Mouse (Mus musculus): Measurements from ENCODE around the gene Dclre1c. TPM values are rescaled to one million over a fixed set of nuclear protein-coding genes. Genes with fewer than 3 reads are reported as not detected.
A peak's percentile ranks its signal among the peaks of the same experiment; 100 is the strongest.

The Dclre1c gene
- polyA plus RNA-seq, 1 experiment from 2014 or later = 6.4 TPM

- Histone ChIP-seq H3K4me3 (replicated peaks) (no peak overlapping the region), H3K9ac (no peak overlapping the region), H3K27ac (no peak overlapping the region), H3K4me1 (no peaks in the 10 kb centered on the region), H3K27me3 (replicated peaks) (no peaks in the 10 kb centered on the region), H3K36me3 (no peaks in the 10 kb centered on the region; the same call in 1 of the 2 replicates), H3K9me3 (no peaks in the 10 kb centered on the region), H3K4me2 (no peak overlapping the region)
- ATAC-seq (ENCODE audit: insufficient read depth, low FRiP score, low read depth) = no peak
- WGBS = 73% methylated on average over 9 of the region's 9 CpGs
Observed at GRCm38 (mm10) chr2:3430956-3431355, 7.0 kb downstream of the Dclre1c start.

DNA sequence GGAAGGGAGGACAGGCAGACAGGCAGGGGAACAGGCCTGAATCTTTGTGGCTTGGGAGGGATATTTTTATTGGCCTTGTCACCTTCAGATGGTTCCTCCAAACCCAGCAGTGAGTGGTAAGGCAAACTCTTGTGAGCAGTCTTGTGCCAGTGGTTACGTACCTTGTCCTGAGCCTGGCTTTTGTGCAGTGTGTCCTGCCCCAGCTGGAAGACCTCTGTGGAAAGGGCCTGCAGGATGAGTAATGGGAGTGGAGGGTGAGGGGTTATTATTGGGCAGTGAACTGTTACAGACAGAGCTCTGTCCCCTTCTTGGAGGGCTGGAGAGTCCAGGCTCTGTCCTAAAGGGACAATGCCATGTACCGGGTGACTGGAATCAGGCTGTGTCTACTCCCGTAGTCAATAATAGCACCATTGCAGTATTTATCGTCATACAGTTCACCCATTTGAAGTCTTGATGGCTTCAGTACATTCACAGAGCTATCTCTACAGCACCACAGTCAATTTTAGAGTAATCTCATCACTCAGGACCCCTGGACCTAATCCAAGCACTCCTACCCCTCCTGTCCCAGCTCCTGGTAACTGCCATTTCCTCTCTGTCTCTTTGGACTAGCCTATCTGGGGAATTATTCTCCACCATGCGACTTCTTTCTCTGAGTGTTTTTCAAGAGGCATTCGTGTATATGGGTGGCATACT, 11.6 kb downstream of the Dclre1c start:
- no peaks in the 10 kb centered on the region for H3K4me1 ChIP-seq
- ATAC-seq (ENCODE audit: insufficient read depth, low FRiP score, low read depth) = no peak
- no peak overlapping the region for H3K9ac ChIP-seq
- H3K27me3 ChIP-seq (replicated peaks) = no peaks in the 10 kb centered on the region
- no peaks in the 10 kb centered on the region for H3K9me3 ChIP-seq
- no peak overlapping the region for H3K4me3 ChIP-seq (replicated peaks)
- 86% methylated on average over 6 of the region's 6 CpGs for WGBS
- no peaks in the 10 kb centered on the region for H3K36me3 ChIP-seq
- no peak overlapping the region for H3K4me2 ChIP-seq
- H3K27ac ChIP-seq = no peak overlapping the region

- ATAC-seq (ENCODE audit: insufficient read depth, low FRiP score, low read depth) = no peak
- H3K4me1 ChIP-seq = no peaks in the 10 kb centered on the region
Observed at GRCm38 (mm10) chr2:3437956-3438355, 14.0 kb downstream of the Dclre1c start.

DNA sequence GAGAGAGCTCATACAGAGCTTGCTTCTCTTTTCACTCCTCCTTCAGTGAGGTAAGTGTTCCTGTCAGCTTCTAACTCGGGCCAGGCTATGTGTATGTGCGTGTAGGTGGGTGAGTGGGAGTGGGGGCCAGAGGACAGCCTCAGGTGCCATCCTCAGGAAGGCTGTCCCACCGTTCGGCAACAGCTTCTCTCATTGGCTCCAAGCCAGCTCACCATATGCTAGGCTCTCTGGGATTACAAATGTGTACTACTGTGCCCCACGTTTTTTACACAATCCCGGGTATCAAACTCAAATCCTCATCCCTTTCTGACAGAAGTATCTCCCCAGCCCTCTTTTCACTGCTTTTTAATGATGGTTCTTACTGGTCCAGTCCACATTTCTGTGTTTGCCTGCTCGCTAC, 20.3 kb downstream of the Dclre1c start:
- H3K36me3 ChIP-seq = peaks cover 5% of the 10 kb centered on the region; the same call in 1 of the 2 replicates
- H3K4me3 ChIP-seq (replicated peaks) = no peak overlapping the region
- no peak overlapping the region for H3K9ac ChIP-seq
- H3K27me3 ChIP-seq (replicated peaks) = no peaks in the 10 kb centered on the region
- no peak overlapping the region for H3K4me2 ChIP-seq
- no peak overlapping the region for H3K27ac ChIP-seq
- no peaks in the 10 kb centered on the region for H3K4me1 ChIP-seq
- no peak for ATAC-seq (ENCODE audit: insufficient read depth, low FRiP score, low read depth)
- H3K9me3 ChIP-seq = no peaks in the 10 kb centered on the region
- 60% methylated on average over 7 of the region's 7 CpGs for WGBS

More at GRCm38 (mm10) chr2:3437956-3438355, 14.0 kb downstream of the Dclre1c start:
- 64% methylated on average over 7 of the region's 7 CpGs for whole genome bisulfite sequencing
- Histone ChIP-seq H3K27ac (no peak overlapping the region), H3K4me2 (no peak overlapping the region), H3K4me3 (replicated peaks) (no peak overlapping the region), H3K36me3 (peaks cover 5% of the 10 kb centered on the region; the same call in 1 of the 2 replicates), H3K9ac (no peak overlapping the region), H3K9me3 (no peaks in the 10 kb centered on the region), H3K27me3 (replicated peaks) (no peaks in the 10 kb centered on the region)

DNA sequence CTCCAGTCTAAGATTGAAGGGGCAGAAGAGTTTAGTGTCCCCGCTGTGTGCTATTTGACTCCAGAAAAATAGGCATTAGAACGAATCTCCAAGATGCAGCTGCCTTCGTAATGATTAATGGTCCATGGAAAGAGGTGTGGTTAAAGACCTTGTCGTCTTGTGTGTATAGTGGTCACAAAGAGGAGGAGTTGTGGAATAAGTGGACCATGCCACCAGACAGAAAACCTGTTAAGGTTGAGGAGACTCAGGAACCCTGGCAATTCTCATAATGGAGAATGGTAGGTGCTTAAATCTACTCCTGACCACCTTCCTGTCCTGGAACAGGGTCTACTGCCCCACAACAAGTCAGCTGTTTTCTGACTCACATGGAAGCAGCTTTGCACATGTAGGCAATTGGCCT, 22.1 kb downstream of the Dclre1c start:
- Histone ChIP-seq H3K4me1 (no peaks in the 10 kb centered on the region), H3K4me3 (replicated peaks) (no peak overlapping the region), H3K9ac (no peak overlapping the region), H3K27me3 (replicated peaks) (no peaks in the 10 kb centered on the region), H3K9me3 (no peaks in the 10 kb centered on the region), H3K4me2 (no peak overlapping the region), H3K36me3 (peaks cover 5% of the 10 kb centered on the region; the same call in 1 of the 2 replicates), H3K27ac (no peak overlapping the region)
- WGBS = 78% methylated on average over 4 of the region's 4 CpGs
- no peak for ATAC-seq (ENCODE audit: insufficient read depth, low FRiP score, low read depth)

- Histone ChIP-seq H3K4me1 (no peaks in the 10 kb centered on the region), H3K9me3 (no peaks in the 10 kb centered on the region), H3K4me3 (replicated peaks) (no peak overlapping the region), H3K9ac (no peak overlapping the region), H3K27ac (no peak overlapping the region), H3K27me3 (replicated peaks) (no peaks in the 10 kb centered on the region), H3K4me2 (no peak overlapping the region), H3K36me3 (0 out of 2 replicates have a peak, but pooled peaks cover 5% of the 10 kb centered on the region)
- WGBS = 68% methylated on average over 2 of the region's 2 CpGs
- ATAC-seq (ENCODE audit: insufficient read depth, low FRiP score, low read depth) = no peak
Observed at GRCm38 (mm10) chr2:3449431-3449830, 25.5 kb downstream of the Dclre1c start.

GRCm38 (mm10) chr2:3453096-3453495, 29.2 kb downstream of the Dclre1c start:
- no peaks in the 10 kb centered on the region for H3K4me1 ChIP-seq

GRCm38 (mm10) chr2:3456590-3456989, 32.7 kb downstream of the Dclre1c start:
- 0 out of 2 replicates have a peak, but pooled peaks cover 11% of the 10 kb centered on the region for H3K36me3 ChIP-seq
- no peaks in the 10 kb centered on the region for H3K9me3 ChIP-seq
- H3K27ac ChIP-seq = no peak overlapping the region
- ATAC-seq (ENCODE audit: insufficient read depth, low FRiP score, low read depth) = no peak
- no peaks in the 10 kb centered on the region for H3K27me3 ChIP-seq (replicated peaks)
- H3K4me3 ChIP-seq (replicated peaks) = no peak overlapping the region
- 76% methylated on average over 4 of the region's 4 CpGs for WGBS
- no peaks in the 10 kb centered on the region for H3K4me1 ChIP-seq
- H3K9ac ChIP-seq = no peak overlapping the region
- no peak overlapping the region for H3K4me2 ChIP-seq

More at GRCm38 (mm10) chr2:3453096-3453495, 29.2 kb downstream of the Dclre1c start:
- no peak overlapping the region for H3K4me2 ChIP-seq
- no peak overlapping the region for H3K27ac ChIP-seq
- H3K36me3 ChIP-seq = 0 out of 2 replicates have a peak, but pooled peaks cover 11% of the 10 kb centered on the region
- H3K4me3 ChIP-seq (replicated peaks) = no peak overlapping the region
- H3K27me3 ChIP-seq (replicated peaks) = no peaks in the 10 kb centered on the region
- no peak overlapping the region for H3K9ac ChIP-seq
- H3K9me3 ChIP-seq = no peaks in the 10 kb centered on the region
- ATAC-seq (ENCODE audit: insufficient read depth, low FRiP score, low read depth) = no peak
- WGBS = 93% methylated on average over 3 of the region's 3 CpGs

DNA sequence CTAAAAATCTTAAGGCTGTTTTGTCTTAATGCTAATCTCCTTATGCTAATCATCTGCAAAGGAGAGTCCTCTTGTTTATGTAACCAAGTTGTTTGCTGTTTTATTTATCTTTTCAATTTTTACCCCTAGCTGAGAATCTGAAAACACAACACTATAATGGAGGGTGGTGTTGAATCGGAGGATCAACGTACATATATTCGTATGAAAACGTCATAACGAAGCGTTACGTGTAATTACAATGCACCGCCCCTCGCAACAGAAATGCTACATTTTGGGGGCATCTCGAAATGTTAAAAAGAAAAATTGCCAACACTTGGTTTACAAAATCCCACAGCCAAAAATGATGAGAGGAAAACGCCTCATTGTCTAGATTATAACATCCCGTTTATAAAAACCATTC, 50.0 kb downstream of the Dclre1c start:
- peak overlapping the region; percentile 30; the same call in 1 of the 2 replicates for H3K9ac ChIP-seq
- ATAC-seq (ENCODE audit: insufficient read depth, low FRiP score, low read depth) = no peak
- no peaks in the 10 kb centered on the region for H3K36me3 ChIP-seq
- H3K4me1 ChIP-seq = peaks cover 6% of the 10 kb centered on the region; the same call in 1 of the 2 replicates
- peak overlapping the region; percentile 88 for H3K27ac ChIP-seq
- under 1% methylated on average over 12 of the region's 12 CpGs for WGBS
- H3K4me3 ChIP-seq (replicated peaks) = peak overlapping the region; percentile 86
- H3K4me2 ChIP-seq = peak overlapping the region; percentile 62
- no peaks in the 10 kb centered on the region for H3K9me3 ChIP-seq
- no peaks in the 10 kb centered on the region for H3K27me3 ChIP-seq (replicated peaks)

DNA sequence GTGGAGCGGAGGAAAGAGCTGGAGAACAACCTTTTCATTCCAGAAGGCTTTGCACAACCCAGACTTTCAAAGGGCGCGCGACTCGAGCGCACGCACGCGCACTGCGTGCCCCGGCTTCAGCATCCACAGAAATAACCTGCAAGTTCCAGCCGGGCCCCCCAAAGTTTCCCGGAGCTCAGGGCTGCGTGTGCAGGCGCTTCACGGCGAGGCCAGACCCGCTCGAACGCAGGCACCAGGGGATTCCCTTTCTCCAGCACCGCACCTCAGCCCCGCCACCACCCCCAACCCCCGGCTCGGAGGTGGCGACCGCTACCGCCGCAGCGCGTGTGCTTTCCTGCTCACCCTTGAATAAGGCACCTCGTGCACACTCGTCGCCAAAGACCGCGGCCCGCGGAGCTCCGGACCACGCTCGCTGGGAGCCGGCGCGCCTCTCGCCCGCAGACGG, 50.5 kb downstream of the Dclre1c start:
- H3K36me3 ChIP-seq = no peaks in the 10 kb centered on the region
- peak overlapping the region; percentile 62 for H3K4me2 ChIP-seq
- H3K9me3 ChIP-seq = no peaks in the 10 kb centered on the region
- peak; percentile 70 for ATAC-seq (ENCODE audit: insufficient read depth, low FRiP score, low read depth)
- H3K27ac ChIP-seq = peak overlapping the region; percentile 88
- no peaks in the 10 kb centered on the region for H3K27me3 ChIP-seq (replicated peaks)
- WGBS = under 1% methylated on average over 45 of the region's 46 CpGs
- peak overlapping the region; percentile 68 for H3K9ac ChIP-seq
- H3K4me1 ChIP-seq = peaks cover 6% of the 10 kb centered on the region; the same call in 1 of the 2 replicates
- H3K4me3 ChIP-seq (replicated peaks) = peak overlapping the region; percentile 86

DNA sequence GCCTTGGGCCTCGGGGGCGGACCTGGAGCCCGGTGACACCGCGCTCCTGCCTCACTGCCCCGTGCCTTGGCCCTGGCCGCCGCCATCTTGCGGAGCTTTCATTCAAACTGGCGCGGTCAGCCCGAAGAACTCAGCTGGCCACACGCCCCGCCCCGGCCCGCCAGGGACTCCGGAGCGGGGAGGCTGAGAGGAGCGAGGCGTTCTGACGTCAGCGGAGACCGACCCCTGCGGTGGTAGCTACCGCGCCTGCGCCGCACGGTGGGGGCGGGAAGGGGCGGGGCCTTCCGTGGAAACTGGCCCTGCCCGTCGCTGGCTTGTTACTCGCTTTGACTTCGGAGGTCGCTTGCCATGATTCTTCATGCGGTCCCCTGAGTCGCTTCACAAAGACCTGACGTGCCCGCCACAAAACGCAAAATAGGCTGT, 50.9 kb downstream of the Dclre1c start, which contains the start of gene Suv39h2:
Suv39h2 (minus strand) TSS at position 171 of the 423 bp plus-strand sequence.
- Histone ChIP-seq H3K27ac (peak within 1 kb of the TSS; percentile 88), H3K4me1 (peaks cover 6% of the 10 kb centered on the region; the same call in 1 of the 2 replicates), H3K9me3 (no peaks in the 10 kb centered on the region), H3K36me3 (no peaks in the 10 kb centered on the region), H3K27me3 (replicated peaks) (no peaks in the 10 kb centered on the region), H3K9ac (peak within 1 kb of the TSS; percentile 68), H3K4me2 (peak within 1 kb of the TSS; percentile 62), H3K4me3 (replicated peaks) (peak within 1 kb of the TSS; percentile 86)
- 1% methylated on average over 42 of the region's 42 CpGs for WGBS
- ATAC-seq (ENCODE audit: insufficient read depth, low FRiP score, low read depth) = peak; percentile 98

DNA sequence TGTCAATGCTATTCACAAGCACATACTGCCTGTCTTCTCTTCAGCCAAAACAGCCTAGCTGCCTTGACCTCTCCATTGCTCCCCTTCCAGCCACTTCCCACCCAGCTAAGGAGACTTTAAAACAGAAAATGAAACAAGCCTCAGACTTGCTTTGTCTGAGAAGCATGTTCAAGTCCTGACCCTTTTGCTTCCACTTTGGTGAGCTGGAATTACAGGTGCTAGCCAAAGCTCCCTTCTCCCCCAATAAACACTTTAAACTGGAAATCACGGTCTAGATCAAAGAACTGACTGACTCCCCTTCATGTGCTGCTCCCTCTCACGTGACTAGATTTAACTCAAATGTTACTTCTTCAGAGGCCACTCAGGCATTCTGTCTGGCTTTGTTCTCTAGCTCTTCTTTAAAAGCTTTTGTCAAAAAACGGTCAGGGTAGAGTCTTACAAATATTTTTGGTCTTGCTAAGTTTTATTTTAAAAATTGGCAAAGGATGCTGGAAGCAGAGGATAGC, 51.9 kb downstream of the Dclre1c start:
- no peak overlapping the region for H3K9ac ChIP-seq
- no peaks in the 10 kb centered on the region for H3K27me3 ChIP-seq (replicated peaks)
- peaks cover 6% of the 10 kb centered on the region; the same call in 1 of the 2 replicates for H3K4me1 ChIP-seq
- no peaks in the 10 kb centered on the region for H3K36me3 ChIP-seq
- peak overlapping the region; percentile 62; the same call in 1 of the 2 replicates for H3K4me2 ChIP-seq
- 64% methylated on average over 3 of the region's 3 CpGs for WGBS
- no peak for ATAC-seq (ENCODE audit: insufficient read depth, low FRiP score, low read depth)
- no peak overlapping the region for H3K4me3 ChIP-seq (replicated peaks)
- H3K9me3 ChIP-seq = no peaks in the 10 kb centered on the region
- H3K27ac ChIP-seq = no peak overlapping the region
